Mouse (Mus musculus): Measurements from ENCODE around the gene 1700028P14Rik. TPM values are rescaled to one million over a fixed set of nuclear protein-coding genes. Genes with fewer than 3 reads are reported as not detected.

Gene 1700028P14Rik
- polyA plus RNA-seq, 1 experiment from 2014 or later = 3.1 TPM

DNA sequence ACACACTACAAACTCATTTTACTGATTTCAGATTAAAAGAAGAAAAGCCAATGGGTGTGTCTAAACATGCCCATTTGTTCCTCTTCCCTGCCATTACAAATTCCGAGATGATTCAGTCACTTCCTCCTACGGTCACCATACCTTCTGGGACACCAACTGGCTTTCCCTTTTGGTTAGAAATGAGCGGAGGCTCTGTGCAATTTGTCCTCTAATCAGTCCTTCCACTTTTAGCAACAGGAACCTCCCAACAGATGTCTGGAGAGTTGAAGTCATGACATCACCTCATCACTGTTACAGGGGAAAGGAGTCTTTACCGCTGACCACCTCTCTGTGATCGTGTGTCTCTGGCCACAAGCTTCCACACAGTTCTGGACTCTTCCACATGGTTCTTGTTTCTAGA lies 132.0 kb downstream of the 1700028P14Rik start:
- Histone ChIP-seq H3K4me3 (replicated peaks; ENCODE audit: low read length) (no peak overlapping the region), H3K27ac (no peak overlapping the region), H3K36me3 (replicated peaks; ENCODE audit: control insufficient read depth, insufficient read depth) (no peaks in the 10 kb centered on the region), H3K27me3 (ENCODE audit: control insufficient read depth, insufficient read depth, low read length) (no peaks in the 10 kb centered on the region), H3K4me1 (replicated peaks; ENCODE audit: control insufficient read depth, insufficient read depth, low read length) (no peaks in the 10 kb centered on the region), H3K9ac (no peak overlapping the region), H3K9me3 (ENCODE audit: control insufficient read depth, low read length) (no peaks in the 10 kb centered on the region), H3K4me2 (replicated peaks) (no peak overlapping the region)
- no peak for ATAC-seq (ENCODE audit: low FRiP score)
- DNase-seq (ENCODE audit: low spot score) = no peak
- 90% methylated on average over 5 of the region's 5 CpGs for WGBS

DNA sequence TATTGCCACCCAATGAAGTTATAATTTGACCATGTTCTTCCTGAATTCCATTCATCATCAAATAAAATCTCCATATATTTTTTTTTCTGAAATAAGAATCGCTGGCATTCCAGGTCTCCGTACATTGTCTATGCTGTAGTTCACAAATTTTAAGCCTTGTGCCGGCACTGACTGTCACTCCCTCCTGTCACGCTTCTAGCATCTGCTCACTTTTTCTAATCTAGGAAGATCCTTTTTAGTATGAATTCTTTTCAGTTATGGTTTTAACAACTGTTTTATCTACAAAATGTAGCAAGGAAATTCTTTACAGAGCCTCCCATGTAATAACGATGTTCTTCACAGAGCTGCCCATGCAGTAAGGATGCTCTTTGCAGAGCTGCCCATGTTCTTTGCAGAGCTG lies 134.1 kb downstream of the 1700028P14Rik start:
- Histone ChIP-seq H3K9me3 (ENCODE audit: control insufficient read depth, low read length) (no peaks in the 10 kb centered on the region), H3K9ac (no peak overlapping the region), H3K27ac (no peak overlapping the region), H3K4me2 (replicated peaks) (no peak overlapping the region), H3K36me3 (replicated peaks; ENCODE audit: control insufficient read depth, insufficient read depth) (no peaks in the 10 kb centered on the region), H3K4me3 (replicated peaks; ENCODE audit: low read length) (no peak overlapping the region), H3K4me1 (replicated peaks; ENCODE audit: control insufficient read depth, insufficient read depth, low read length) (no peaks in the 10 kb centered on the region), H3K27me3 (ENCODE audit: control insufficient read depth, insufficient read depth, low read length) (no peaks in the 10 kb centered on the region)
- DNase-seq (ENCODE audit: low spot score) (no peak), ATAC-seq (ENCODE audit: low FRiP score) (no peak)
- 93% methylated on average over 5 of the region's 5 CpGs for WGBS

DNA sequence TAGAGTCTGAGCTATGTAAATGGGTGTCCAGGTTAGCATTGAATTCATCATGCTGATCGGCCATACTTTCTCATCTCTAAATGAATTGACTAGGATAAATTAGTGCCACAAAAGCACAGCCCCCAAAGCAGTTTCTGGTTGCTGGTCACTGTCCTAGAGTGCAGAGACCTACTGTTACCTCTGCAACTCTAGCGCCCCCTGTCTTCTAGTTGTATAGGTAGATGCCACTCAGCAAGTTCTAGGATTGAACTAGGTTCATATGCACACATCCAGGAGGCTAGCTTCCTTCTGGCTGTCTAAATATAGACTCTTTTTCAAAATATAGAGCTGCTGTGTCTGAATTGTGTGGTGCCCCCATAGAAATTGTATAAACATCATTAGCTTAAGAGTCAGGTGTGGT lies 141.3 kb downstream of the 1700028P14Rik start:
- 46% methylated on average over 2 of the region's 2 CpGs for whole genome bisulfite sequencing

More for the DNA sequence above, 141.3 kb downstream of the 1700028P14Rik start:
- ATAC-seq (ENCODE audit: low FRiP score) = no peak
- DNase-seq (ENCODE audit: low spot score) = no peak
- H3K27me3 ChIP-seq (ENCODE audit: control insufficient read depth, insufficient read depth, low read length) = no peaks in the 10 kb centered on the region
- H3K9ac ChIP-seq = no peak overlapping the region
- H3K36me3 ChIP-seq (replicated peaks; ENCODE audit: control insufficient read depth, insufficient read depth) = no peaks in the 10 kb centered on the region
- no peak overlapping the region for H3K27ac ChIP-seq
- no peak overlapping the region for H3K4me3 ChIP-seq (replicated peaks; ENCODE audit: low read length)
- H3K9me3 ChIP-seq (ENCODE audit: control insufficient read depth, low read length) = no peaks in the 10 kb centered on the region
- H3K4me1 ChIP-seq (replicated peaks; ENCODE audit: control insufficient read depth, insufficient read depth, low read length) = peaks cover 12% of the 10 kb centered on the region
- H3K4me2 ChIP-seq (replicated peaks) = no peak overlapping the region

Other genes with a start within 250 kb of the 1700028P14Rik start
- gene Mamdc2, start 204.4 kb downstream of the 1700028P14Rik start, polyA plus RNA-seq (2014; fragmentation: Nextera tagmentation; extraction: Ambion mirVana) = 1.6 and 1.8 TPM in 2 replicates
- gene Ptar1, start 34.6 kb upstream of the 1700028P14Rik start, polyA plus RNA-seq (2014; fragmentation: Nextera tagmentation; extraction: Ambion mirVana) = 7.7 and 8.6 TPM in 2 replicates
- gene Apba1, start 106.1 kb upstream of the 1700028P14Rik start, polyA plus RNA-seq (2014; fragmentation: Nextera tagmentation; extraction: Ambion mirVana) = 14.6 and 17.4 TPM in 2 replicates

Data from hindbrain, embryonic 14.5 days (tissue).